Mouse (Mus musculus) intestine, embryonic 16.5 days (tissue): Measurements from ENCODE around the gene Bag3. TPM values are rescaled to one million over a fixed set of nuclear protein-coding genes. Genes with fewer than 3 reads are reported as not detected.
A peak's percentile ranks its signal among the peaks of the same experiment; 100 is the strongest.

Source experiments
- ATAC-seq: fragments of 200-750 bp; cut with Nextera tagmentation; 2 replicates; pipeline ENCODE4 v1.8.0; 2017; ENCODE audit warnings: moderate TSS enrichment, moderate library complexity
- H3K27ac ChIP-seq: fragments of 300-500 bp; sonication (generic); 2 replicates; pipeline ENCODE4 v1.5.1; 2014; ENCODE audit warnings: mild to moderate bottlenecking, low read length
- H3K27me3 ChIP-seq: fragments of 300-500 bp; sonication (generic); replicated peaks from 2 replicates; pipeline ENCODE4 v1.6.1; 2014; ENCODE audit warnings: low read length, control low read depth, mixed read lengths; ENCODE audit not compliant: control insufficient read depth, insufficient read depth
- H3K36me3 ChIP-seq: fragments of 300-500 bp; sonication (generic); 2 replicates; pipeline ENCODE4 v1.6.1; 2014; ENCODE audit warnings: low read length, control low read depth; ENCODE audit not compliant: control insufficient read depth, insufficient read depth
- H3K4me1 ChIP-seq: fragments of 300-500 bp; sonication (generic); 2 replicates; pipeline ENCODE4 v1.6.1; 2014; ENCODE audit warnings: low read length, control low read depth, mixed read lengths; ENCODE audit not compliant: control insufficient read depth, insufficient read depth
- H3K4me2 ChIP-seq: fragments of 300-500 bp; sonication (generic); 2 replicates; pipeline ENCODE4 v1.6.1; 2014; ENCODE audit warnings: low read depth, low read length, control low read depth
- H3K4me3 ChIP-seq: fragments of 300-500 bp; sonication (generic); 2 replicates; pipeline ENCODE4 v1.5.1; 2014; ENCODE audit warnings: mild to moderate bottlenecking, low read length
- H3K9ac ChIP-seq: fragments of 300-500 bp; sonication (generic); 2 replicates; pipeline ENCODE4 v1.6.1; 2014; ENCODE audit warnings: low read depth, low read length
- H3K9me3 ChIP-seq: fragments of 300-500 bp; sonication (generic); 2 replicates; pipeline ENCODE4 v1.6.1; 2016; ENCODE audit warnings: low read length, control low read depth; ENCODE audit not compliant: control insufficient read depth
- WGBS: fragments of 180-500 bp; shearing (Covaris S2); extraction: QIAGEN DNeasy Blood & Tissue Kit; methylation state at CpG from one replicate; pipeline ENCODE4 v1.1.7; 2014; 5-methylcytosine and 5-hydroxymethylcytosine counted together
- polyA plus RNA-seq: library from polyadenylated mRNA; unstranded; fragments of >200 nt; fragmentation: Nextera tagmentation; extraction: Ambion mirVana; gene quantifications from 2 replicates; pipeline ENCODE4 v1.2.1, GENCODE M21; 2015

Bag3 gene
- 11.3 and 11.8 TPM in 2 replicates for polyA plus RNA-seq

DNA sequence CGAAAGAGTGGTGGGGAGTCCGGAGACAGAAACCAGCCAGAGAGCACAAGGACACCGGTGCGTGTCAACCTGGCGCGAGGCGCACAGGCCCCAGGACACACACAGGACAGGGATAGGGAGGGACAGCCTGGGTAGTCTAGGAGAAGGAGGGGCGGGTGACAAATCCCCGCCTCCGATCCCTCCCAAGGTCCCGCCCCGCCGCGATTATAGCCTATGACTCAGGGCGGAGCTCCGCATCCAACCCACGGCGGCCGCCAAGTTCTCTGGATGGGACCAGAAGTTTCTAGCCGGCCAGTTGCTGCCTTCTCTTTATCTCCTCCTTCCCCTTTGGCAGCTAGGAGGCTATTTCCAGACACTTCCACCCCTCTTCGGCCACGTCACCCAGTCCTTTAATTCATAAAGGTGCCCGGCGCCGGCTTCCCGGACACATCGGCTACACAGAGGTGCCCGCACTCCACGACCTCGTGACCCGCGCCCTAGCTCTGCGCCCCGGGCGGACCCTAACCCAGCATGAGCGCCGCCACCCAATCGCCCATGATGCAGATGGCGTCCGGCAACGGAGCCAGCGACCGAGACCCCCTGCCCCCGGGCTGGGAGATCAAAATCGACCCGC lies at the start of gene Bag3:
Bag3 (plus strand) TSS at position 268 of the 613 bp plus-strand sequence.
- under 1% methylated on average over 46 of the region's 46 CpGs for WGBS

GRCm38 (mm10) chr7:128474322-128474721 lies 49.1 kb upstream of the Bag3 start:
- 47% methylated on average over 10 of the region's 10 CpGs for WGBS
- Histone ChIP-seq H3K9ac (no peak overlapping the region), H3K9me3 (no peaks in the 10 kb centered on the region), H3K4me1 (no peaks in the 10 kb centered on the region), H3K4me2 (no peak overlapping the region), H3K27me3 (no peaks in the 10 kb centered on the region), H3K36me3 (no peaks in the 10 kb centered on the region), H3K4me3 (no peak overlapping the region), H3K27ac (no peak overlapping the region)
- no peak for ATAC-seq

More for the DNA sequence above, at the start of gene Bag3:
- Histone ChIP-seq H3K4me3 (peak within 1 kb of the TSS; percentile 78), H3K9me3 (no peaks in the 10 kb centered on the region), H3K4me1 (no peaks in the 10 kb centered on the region), H3K36me3 (no peaks in the 10 kb centered on the region), H3K27ac (peak within 1 kb of the TSS; percentile 91), H3K4me2 (peak within 1 kb of the TSS; percentile 90), H3K27me3 (no peaks in the 10 kb centered on the region), H3K9ac (peak within 1 kb of the TSS; percentile 92)
- peak; percentile 99 for ATAC-seq

GRCm38 (mm10) chr7:128488986-128489385 lies 34.4 kb upstream of the Bag3 start:
- ATAC-seq: no peak
- no peak overlapping the region for H3K4me3 ChIP-seq
- H3K4me1 ChIP-seq: no peaks in the 10 kb centered on the region
- no peak overlapping the region for H3K9ac ChIP-seq
- no peaks in the 10 kb centered on the region for H3K27me3 ChIP-seq
- no peaks in the 10 kb centered on the region for H3K36me3 ChIP-seq
- 93% methylated on average over 3 of the region's 3 CpGs for WGBS
- H3K27ac ChIP-seq: no peak overlapping the region
- H3K9me3 ChIP-seq: peaks cover 4% of the 10 kb centered on the region; the same call in 1 of the 2 replicates
- H3K4me2 ChIP-seq: no peak overlapping the region

DNA sequence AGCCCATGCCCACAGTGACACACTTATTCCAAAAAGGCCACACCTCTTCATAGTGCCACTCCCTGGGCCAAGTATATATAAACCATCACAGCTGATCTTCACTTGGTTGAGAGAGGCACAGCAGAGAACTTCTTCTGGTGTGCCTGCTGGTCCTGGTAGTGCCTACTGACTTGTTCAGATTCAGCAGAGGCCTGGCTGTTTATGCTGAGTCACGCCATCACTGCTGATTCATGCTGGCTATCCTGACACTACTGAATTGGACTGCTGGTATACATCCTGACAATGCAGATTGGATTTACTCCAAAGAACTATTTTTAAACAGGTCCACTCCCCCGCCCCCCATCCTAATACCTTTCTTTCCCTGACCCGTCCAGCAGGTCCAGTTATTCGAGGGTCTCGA lies 28.9 kb upstream of the Bag3 start:
- H3K4me2 ChIP-seq: no peak overlapping the region

GRCm38 (mm10) chr7:128499801-128500200 lies 23.6 kb upstream of the Bag3 start:
- no peaks in the 10 kb centered on the region for H3K4me1 ChIP-seq
- H3K4me2 ChIP-seq: no peak overlapping the region
- H3K9me3 ChIP-seq: no peaks in the 10 kb centered on the region
- WGBS: 74% methylated on average over 6 of the region's 6 CpGs
- H3K27me3 ChIP-seq: no peaks in the 10 kb centered on the region
- no peak for ATAC-seq
- H3K9ac ChIP-seq: no peak overlapping the region
- no peak overlapping the region for H3K27ac ChIP-seq
- H3K4me3 ChIP-seq: no peak overlapping the region
- H3K36me3 ChIP-seq: no peaks in the 10 kb centered on the region

More for the DNA sequence above, 28.9 kb upstream of the Bag3 start:
- no peaks in the 10 kb centered on the region for H3K4me1 ChIP-seq
- H3K27me3 ChIP-seq: no peaks in the 10 kb centered on the region
- no peak overlapping the region for H3K9ac ChIP-seq
- no peaks in the 10 kb centered on the region for H3K36me3 ChIP-seq
- 81% methylated on average over 5 of the region's 5 CpGs for WGBS
- H3K4me3 ChIP-seq: no peak overlapping the region
- no peaks in the 10 kb centered on the region for H3K9me3 ChIP-seq
- ATAC-seq: no peak
- H3K27ac ChIP-seq: no peak overlapping the region

DNA sequence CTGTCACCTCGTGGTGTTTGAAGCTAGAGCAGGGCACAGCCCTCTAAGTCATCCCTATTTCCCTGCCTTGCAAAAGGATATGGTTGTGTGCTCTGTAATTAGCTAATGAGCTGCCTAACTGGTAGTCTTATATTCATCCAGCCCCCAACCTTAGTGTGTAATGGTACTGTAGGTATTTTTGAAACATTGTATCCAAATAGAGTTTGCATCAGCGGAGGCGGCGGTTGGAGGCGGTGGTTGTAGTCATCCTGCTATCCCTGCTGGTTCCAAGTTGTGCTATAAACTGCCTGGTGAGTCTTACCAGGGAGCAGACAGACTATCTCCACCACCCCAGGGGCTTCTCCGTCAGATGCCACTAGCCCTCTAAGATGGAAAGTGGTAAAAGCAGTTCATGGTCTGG lies 19.3 kb upstream of the Bag3 start:
- Histone ChIP-seq H3K27me3 (no peaks in the 10 kb centered on the region), H3K36me3 (no peaks in the 10 kb centered on the region), H3K9me3 (no peaks in the 10 kb centered on the region), H3K4me3 (no peak overlapping the region), H3K9ac (no peak overlapping the region), H3K4me1 (no peaks in the 10 kb centered on the region), H3K27ac (no peak overlapping the region), H3K4me2 (no peak overlapping the region)
- WGBS: 90% methylated on average over 6 of the region's 6 CpGs
- ATAC-seq: no peak

DNA sequence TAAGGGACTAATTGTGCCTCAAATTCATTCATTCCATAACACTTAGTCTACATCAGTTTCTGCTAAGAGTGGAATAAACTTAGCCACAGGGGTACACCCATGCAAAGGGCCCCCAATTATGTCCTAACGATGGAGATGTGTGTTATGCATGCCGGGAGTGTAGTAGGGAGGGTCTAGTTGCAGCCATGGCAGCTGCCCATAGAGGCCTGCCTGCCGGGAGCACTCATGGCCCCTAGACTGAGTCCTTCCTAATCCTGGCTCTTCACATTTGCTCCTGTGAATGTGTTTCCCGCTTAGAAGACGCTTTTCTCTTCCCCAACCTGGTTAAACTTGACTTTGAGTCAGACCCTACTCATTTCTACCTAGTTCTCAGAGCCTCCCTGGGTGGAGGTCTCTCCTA lies 11.5 kb upstream of the Bag3 start:
- WGBS: 87% methylated on average over 5 of the region's 5 CpGs
- no peak overlapping the region for H3K9ac ChIP-seq
- no peaks in the 10 kb centered on the region for H3K4me1 ChIP-seq
- H3K27ac ChIP-seq: no peak overlapping the region
- H3K4me2 ChIP-seq: no peak overlapping the region
- H3K27me3 ChIP-seq: no peaks in the 10 kb centered on the region
- no peaks in the 10 kb centered on the region for H3K9me3 ChIP-seq
- no peaks in the 10 kb centered on the region for H3K36me3 ChIP-seq
- no peak for ATAC-seq
- H3K4me3 ChIP-seq: no peak overlapping the region

DNA sequence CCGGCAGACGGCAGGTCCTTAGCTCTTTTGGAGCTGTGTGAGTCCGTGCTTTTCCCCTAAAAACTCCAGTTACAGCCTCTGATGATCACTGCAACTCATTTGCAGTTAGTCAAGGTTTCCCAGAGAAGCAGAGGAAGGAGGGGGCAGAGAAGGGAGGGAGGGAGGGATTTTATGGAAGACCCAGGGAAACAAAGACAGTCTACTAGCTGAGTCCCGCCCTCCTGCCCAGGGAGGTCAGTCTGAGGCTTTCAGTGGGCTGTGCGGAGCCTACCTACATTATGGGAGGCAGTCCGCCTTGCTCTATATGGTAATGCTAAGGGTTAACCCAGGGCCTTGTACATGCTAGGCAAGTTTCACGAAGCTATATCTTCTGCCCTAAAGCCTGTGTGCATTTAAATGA lies 9.9 kb upstream of the Bag3 start:
- Histone ChIP-seq H3K9ac (no peak overlapping the region), H3K4me2 (no peak overlapping the region), H3K4me3 (no peak overlapping the region), H3K27ac (no peak overlapping the region), H3K36me3 (no peaks in the 10 kb centered on the region), H3K27me3 (no peaks in the 10 kb centered on the region), H3K9me3 (no peaks in the 10 kb centered on the region), H3K4me1 (no peaks in the 10 kb centered on the region)
- WGBS: 39% methylated on average over 7 of the region's 7 CpGs
- no peak for ATAC-seq

DNA sequence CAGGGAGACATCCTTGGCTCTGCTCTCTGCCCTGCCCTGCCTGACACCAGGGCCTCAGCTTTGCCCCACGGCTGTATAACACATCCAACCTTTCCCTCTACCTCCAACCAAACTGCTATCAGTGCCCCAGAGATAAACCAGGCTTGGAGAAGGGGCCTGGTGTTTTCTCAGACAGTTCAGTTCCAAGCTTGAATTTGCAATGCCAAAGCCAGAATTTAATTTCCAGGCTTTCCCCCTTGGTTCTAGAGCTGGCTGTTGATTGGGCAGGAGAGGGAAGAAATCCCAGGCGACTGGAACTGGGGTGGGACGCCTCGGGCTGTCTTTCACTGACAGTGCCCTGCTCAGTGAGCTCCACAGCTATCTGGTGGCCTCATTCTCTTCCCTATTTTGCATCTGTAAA lies 9.1 kb upstream of the Bag3 start:
- no peaks in the 10 kb centered on the region for H3K27me3 ChIP-seq
- no peak for ATAC-seq
- no peaks in the 10 kb centered on the region for H3K4me1 ChIP-seq
- H3K4me3 ChIP-seq: no peak overlapping the region
- H3K4me2 ChIP-seq: no peak overlapping the region
- no peaks in the 10 kb centered on the region for H3K9me3 ChIP-seq
- no peaks in the 10 kb centered on the region for H3K36me3 ChIP-seq
- H3K27ac ChIP-seq: no peak overlapping the region
- no peak overlapping the region for H3K9ac ChIP-seq
- WGBS: 49% methylated on average over 4 of the region's 4 CpGs

GRCm38 (mm10) chr7:128516346-128516745 lies 7.1 kb upstream of the Bag3 start:
- no peak for ATAC-seq
- no peak overlapping the region for H3K4me2 ChIP-seq
- 56% methylated on average over 4 of the region's 4 CpGs for WGBS
- H3K9me3 ChIP-seq: no peaks in the 10 kb centered on the region
- H3K4me3 ChIP-seq: no peak overlapping the region
- H3K4me1 ChIP-seq: no peaks in the 10 kb centered on the region
- no peak overlapping the region for H3K9ac ChIP-seq
- no peaks in the 10 kb centered on the region for H3K27me3 ChIP-seq
- no peak overlapping the region for H3K27ac ChIP-seq
- H3K36me3 ChIP-seq: no peaks in the 10 kb centered on the region
